Mouse (Mus musculus) bone marrow macrophage, adult 2 months (primary cell): ENCODE measurements at regions not wholly inside any gene's neighbourhood (a gene's known extent, or its start where the extent isn't known, plus 50 kb on each side); places are given as distances from the start of the nearest gene placed in this dataset.

ENCODE experiments used
- CTCF ChIP-seq: IDR thresholded peaks from 2 replicates; pipeline ENCODE4 v1.5.1; 2012; ENCODE audit warnings: low read depth, mild to moderate bottlenecking, low read length, moderate library complexity
- POLR2A ChIP-seq: IDR thresholded peaks from 2 replicates; pipeline ENCODE4 v1.6.1; 2012; ENCODE audit warnings: mild to moderate bottlenecking, low read depth, low read length, borderline replicate concordance

GRCm38 (mm10) chr15:68536055-68536325 lies 2035.3 kb upstream of the Lrrc6 start:
- TF ChIP-seq CTCF: no peak
- TF ChIP-seq POLR2A: no peak
